Mouse (Mus musculus) cortical plate, adult 2 months (tissue): Measurements from ENCODE around the gene Rph3al.

Source experiments
- CTCF ChIP-seq: fragments of 200-500 bp; IDR thresholded peaks from 2 replicates; pipeline ENCODE4 v1.5.1; 2011; ENCODE audit warnings: mild to moderate bottlenecking, control low read depth, low read length; ENCODE audit not compliant: insufficient read depth; ENCODE audit errors: extremely low read depth
- POLR2A ChIP-seq: fragments of 200-500 bp; IDR thresholded peaks from 2 replicates; pipeline ENCODE4 v1.6.1; 2011; ENCODE audit warnings: mild to moderate bottlenecking, low read length, control low read depth; ENCODE audit not compliant: insufficient read depth; ENCODE audit errors: extremely low read depth

GRCm38 (mm10) chr11:75972188-75972587, 34.0 kb upstream of the Rph3al start:
- TF ChIP-seq CTCF (no peak), POLR2A (no peak)
